Mouse (Mus musculus) limb, embryonic 15.5 days (tissue): ENCODE results near the gene Rps15. TPM values are rescaled to one million over a fixed set of nuclear protein-coding genes. Genes with fewer than 3 reads are reported as not detected.
"Not testable (repeated sequence)": the region's sequence is repeated elsewhere in the genome, so short reads cannot be mapped to it uniquely, and the experiment has no call there.

Experiments
- ATAC-seq: fragments of 200-750 bp; cut with Nextera tagmentation; 2 replicates; pipeline ENCODE4 v1.8.0; 2017; ENCODE audit warnings: low read depth, moderate TSS enrichment; ENCODE audit not compliant: insufficient number of reproducible peaks, low FRiP score, low TSS enrichment
- H3K27ac ChIP-seq: fragments of 300-500 bp; sonication (generic); 2 replicates; pipeline ENCODE4 v1.5.1; 2015; ENCODE audit warnings: moderate library complexity, mild to moderate bottlenecking, inconsistent platforms
- H3K27me3 ChIP-seq: fragments of 300-500 bp; sonication (generic); 2 replicates; pipeline ENCODE4 v1.6.1; 2015; ENCODE audit warnings: inconsistent platforms
- H3K36me3 ChIP-seq: fragments of 300-500 bp; sonication (generic); 2 replicates; pipeline ENCODE4 v1.6.1; 2015; ENCODE audit warnings: inconsistent platforms
- H3K4me1 ChIP-seq: fragments of 300-500 bp; sonication (generic); 2 replicates; pipeline ENCODE4 v1.6.1; 2015; ENCODE audit warnings: inconsistent platforms
- H3K4me2 ChIP-seq: fragments of 300-500 bp; sonication (generic); 2 replicates; pipeline ENCODE4 v1.6.1; 2015; ENCODE audit warnings: mild to moderate bottlenecking, inconsistent platforms
- H3K4me3 ChIP-seq: fragments of 300-500 bp; sonication (generic); 2 replicates; pipeline ENCODE4 v1.5.1; 2015; ENCODE audit warnings: mild to moderate bottlenecking, inconsistent platforms
- H3K9ac ChIP-seq: fragments of 300-500 bp; sonication (generic); 2 replicates; pipeline ENCODE4 v1.6.1; 2015; ENCODE audit warnings: inconsistent platforms
- H3K9me3 ChIP-seq: fragments of 300-500 bp; sonication (generic); 2 replicates; pipeline ENCODE4 v1.6.1; 2016; ENCODE audit warnings: inconsistent platforms
- WGBS: fragments of 180-500 bp; shearing (Covaris S2); methylation state at CpG from one replicate; pipeline ENCODE4 v1.1.7; 2015; 5-methylcytosine and 5-hydroxymethylcytosine counted together
- polyA plus RNA-seq: library from polyadenylated mRNA; unstranded; fragments of >200 nt; fragmentation: Nextera tagmentation; extraction: Ambion mirVana; gene quantifications from 2 replicates; pipeline ENCODE4 v1.2.1, GENCODE M21; 2015

The Rps15 gene
- 842 and 925 TPM in 2 replicates for polyA plus RNA-seq

- under 1% methylated on average over 72 of the region's 72 CpGs for WGBS
- ATAC-seq: peak; percentile 84
Measured at GRCm38 (mm10) chr10:80292251-80293146, at the start of gene Rps15. Gene Rps15 (plus strand): TSS chr10:80292453.

DNA sequence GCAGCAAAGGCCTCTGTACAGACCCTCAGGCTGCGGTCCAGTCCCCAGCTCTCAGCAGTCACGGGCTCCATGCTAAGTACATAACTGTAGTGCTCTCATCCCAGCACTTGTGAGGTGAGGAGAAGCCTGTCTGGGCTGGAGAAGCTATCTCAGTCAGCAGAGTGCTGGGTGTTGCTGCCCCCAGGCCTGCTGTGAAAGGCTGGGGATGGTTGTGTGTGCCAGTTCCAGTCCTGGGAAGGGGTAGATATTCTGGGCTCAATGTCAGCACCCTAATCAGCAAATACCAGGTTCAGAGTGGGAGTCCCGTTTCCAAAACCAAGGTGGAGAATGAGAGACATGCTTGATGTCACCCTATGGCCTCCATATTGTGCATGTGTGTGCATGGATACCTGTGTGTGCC lies 49.6 kb upstream of the Rps15 start:
- Histone ChIP-seq H3K27me3 (no peaks in the 10 kb centered on the region), H3K4me1 (peaks cover 10% of the 10 kb centered on the region), H3K4me2 (no peak overlapping the region), H3K36me3 (peaks cover 71% of the 10 kb centered on the region), H3K9ac (no peak overlapping the region), H3K4me3 (no peak overlapping the region), H3K27ac (no peak overlapping the region), H3K9me3 (no peaks in the 10 kb centered on the region)
- WGBS: 93% methylated on average over 3 of the region's 3 CpGs
- ATAC-seq: no peak

More at GRCm38 (mm10) chr10:80292251-80293146, at the start of gene Rps15:
- peaks cover 37% of the 10 kb centered on the region for H3K36me3 ChIP-seq
- H3K27me3 ChIP-seq: peaks cover 9% of the 10 kb centered on the region
- H3K9ac ChIP-seq: peak within 1 kb of the TSS; percentile 92
- H3K4me1 ChIP-seq: peaks cover 42% of the 10 kb centered on the region
- H3K27ac ChIP-seq: peak within 1 kb of the TSS; percentile 96
- H3K4me2 ChIP-seq: peak within 1 kb of the TSS; percentile 75
- peak within 1 kb of the TSS; percentile 68 for H3K4me3 ChIP-seq
- H3K9me3 ChIP-seq: no peaks in the 10 kb centered on the region

- Histone ChIP-seq H3K9me3 (no peaks in the 10 kb centered on the region), H3K36me3 (peaks cover 48% of the 10 kb centered on the region), H3K9ac (no peak overlapping the region), H3K4me1 (peaks cover 16% of the 10 kb centered on the region), H3K4me3 (no peak overlapping the region), H3K4me2 (no peak overlapping the region), H3K27ac (no peak overlapping the region), H3K27me3 (no peaks in the 10 kb centered on the region)
- 27% methylated on average over 5 of the region's 5 CpGs for WGBS
- ATAC-seq: no peak
Measured at GRCm38 (mm10) chr10:80244791-80245399, 47.4 kb upstream of the Rps15 start.

DNA sequence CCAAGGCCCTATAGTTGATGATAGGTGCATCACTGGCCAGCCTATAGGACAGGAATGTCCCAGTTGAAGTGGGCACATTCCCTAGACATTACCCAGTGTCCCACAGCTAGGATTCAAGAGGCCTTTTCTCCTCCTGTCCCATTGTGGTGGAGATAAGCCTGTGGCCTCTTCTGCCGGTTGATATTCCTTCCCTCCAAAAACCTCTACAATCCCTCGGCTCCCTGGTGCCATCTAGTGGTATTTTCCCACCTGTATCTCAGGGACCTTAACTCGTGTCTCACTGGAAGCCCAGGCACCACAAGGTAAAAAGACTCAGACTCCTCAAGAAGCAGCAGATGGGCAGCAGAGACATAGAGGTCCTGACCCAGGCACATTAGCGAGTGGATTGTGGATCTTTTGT lies 46.7 kb upstream of the Rps15 start:
- Histone ChIP-seq H3K4me1 (peaks cover 23% of the 10 kb centered on the region), H3K9ac (no peak overlapping the region), H3K27ac (no peak overlapping the region)

DNA sequence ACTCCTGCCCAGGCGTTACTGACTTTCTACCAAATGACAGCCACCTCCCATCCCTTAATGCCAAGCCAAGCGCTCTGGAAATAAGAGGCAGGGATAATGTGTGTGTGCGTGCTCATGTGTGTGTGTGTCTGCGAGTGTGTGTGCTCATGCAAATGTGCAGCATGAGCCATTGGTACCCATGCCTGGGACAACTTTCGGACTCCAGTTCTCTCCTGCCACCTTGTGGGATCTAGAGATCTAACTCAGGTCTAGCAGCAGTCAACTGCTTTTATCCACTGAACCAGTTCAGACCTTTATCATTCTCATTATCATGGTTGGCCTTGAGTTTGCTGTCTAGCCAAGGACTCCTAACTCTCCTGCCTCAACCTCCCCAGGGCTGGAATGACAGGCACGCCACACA lies 44.4 kb upstream of the Rps15 start:
- Histone ChIP-seq H3K9me3 (no peaks in the 10 kb centered on the region), H3K27me3 (no peaks in the 10 kb centered on the region), H3K4me3 (no peak overlapping the region), H3K9ac (no peak overlapping the region), H3K4me1 (peaks cover 28% of the 10 kb centered on the region), H3K4me2 (no peak overlapping the region), H3K36me3 (peaks cover 24% of the 10 kb centered on the region), H3K27ac (no peak overlapping the region)
- WGBS: 52% methylated on average over 6 of the region's 6 CpGs
- no peak for ATAC-seq

More for the DNA sequence above, 46.7 kb upstream of the Rps15 start:
- Histone ChIP-seq H3K36me3 (peaks cover 41% of the 10 kb centered on the region), H3K4me2 (no peak overlapping the region), H3K27me3 (no peaks in the 10 kb centered on the region), H3K9me3 (no peaks in the 10 kb centered on the region), H3K4me3 (no peak overlapping the region)
- ATAC-seq: no peak
- WGBS: 6% methylated on average over 4 of the region's 4 CpGs

GRCm38 (mm10) chr10:80248437-80248836 lies 43.8 kb upstream of the Rps15 start:
- Histone ChIP-seq H3K4me1 (peaks cover 28% of the 10 kb centered on the region), H3K4me3 (peak overlapping the region; percentile 64), H3K4me2 (peak overlapping the region; percentile 73), H3K36me3 (peaks cover 23% of the 10 kb centered on the region)
- ATAC-seq, H3K27ac ChIP-seq, H3K9ac ChIP-seq, H3K9me3 ChIP-seq, H3K27me3 ChIP-seq: not testable (repeated sequence)
- 45% methylated on average over 3 of the region's 3 CpGs for WGBS

- Histone ChIP-seq H3K4me1 (peaks cover 28% of the 10 kb centered on the region), H3K36me3 (peaks cover 23% of the 10 kb centered on the region), H3K9me3 (no peaks in the 10 kb centered on the region), H3K27ac (peak within 1 kb of the TSS; percentile 89), H3K27me3 (no peaks in the 10 kb centered on the region), H3K9ac (peak within 1 kb of the TSS; percentile 60), H3K4me3 (peak within 1 kb of the TSS; percentile 64), H3K4me2 (peak within 1 kb of the TSS; percentile 73)
- WGBS: under 1% methylated on average over 53 of the region's 53 CpGs
- ATAC-seq: peak; percentile 87
Measured at GRCm38 (mm10) chr10:80248971-80249640, 43.1 kb upstream of the Rps15 start, which contains the start of gene Ndufs7. Gene Ndufs7 (plus strand): TSS chr10:80249121.

- peak overlapping the region; percentile 60 for H3K9ac ChIP-seq
- peak overlapping the region; percentile 64 for H3K4me3 ChIP-seq
- H3K4me2 ChIP-seq: peak overlapping the region; percentile 73
- H3K36me3 ChIP-seq: peaks cover 26% of the 10 kb centered on the region
- ATAC-seq: no peak
- peak overlapping the region; percentile 89; the same call in 1 of the 2 replicates for H3K27ac ChIP-seq
- H3K9me3 ChIP-seq: no peaks in the 10 kb centered on the region
- no peaks in the 10 kb centered on the region for H3K27me3 ChIP-seq
- 38% methylated on average over 2 of the region's 2 CpGs for WGBS
- peaks cover 28% of the 10 kb centered on the region for H3K4me1 ChIP-seq
Measured at GRCm38 (mm10) chr10:80250059-80250458, 42.2 kb upstream of the Rps15 start.

DNA sequence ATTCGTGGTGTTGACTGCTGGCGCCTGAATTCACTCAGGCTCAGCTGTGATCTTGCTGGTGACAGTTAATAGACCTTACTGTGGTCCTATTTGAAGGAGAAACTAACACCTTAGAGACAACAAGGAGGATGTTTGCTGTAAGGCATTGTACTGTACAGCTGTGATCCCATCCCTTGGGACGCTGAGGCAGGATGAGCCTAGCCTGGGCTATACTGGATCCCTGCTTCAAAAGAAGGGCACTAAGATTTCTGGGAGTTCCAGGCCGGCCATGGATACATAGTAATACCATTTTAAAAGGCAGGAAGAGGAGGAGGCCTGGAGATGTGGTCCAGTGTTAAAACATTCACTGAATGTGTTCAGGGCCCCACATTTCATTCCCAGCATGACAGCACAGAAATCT lies 41.7 kb upstream of the Rps15 start:
- ATAC-seq: no peak
- H3K4me2 ChIP-seq: peak overlapping the region; percentile 73; the same call in 1 of the 2 replicates

GRCm38 (mm10) chr10:80252011-80252410 lies 40.2 kb upstream of the Rps15 start:
- Histone ChIP-seq H3K27ac (no peak overlapping the region), H3K27me3 (no peaks in the 10 kb centered on the region), H3K4me1 (peaks cover 20% of the 10 kb centered on the region), H3K9ac (no peak overlapping the region), H3K4me3 (no peak overlapping the region), H3K4me2 (no peak overlapping the region), H3K9me3 (no peaks in the 10 kb centered on the region), H3K36me3 (peaks cover 45% of the 10 kb centered on the region)
- no peak for ATAC-seq

More for the DNA sequence above, 41.7 kb upstream of the Rps15 start:
- peaks cover 22% of the 10 kb centered on the region for H3K4me1 ChIP-seq
- H3K9me3 ChIP-seq: no peaks in the 10 kb centered on the region
- H3K27ac ChIP-seq: no peak overlapping the region
- no peaks in the 10 kb centered on the region for H3K27me3 ChIP-seq
- H3K9ac ChIP-seq: no peak overlapping the region
- peaks cover 31% of the 10 kb centered on the region for H3K36me3 ChIP-seq
- WGBS: 85% methylated on average over 4 of the region's 4 CpGs
- peak overlapping the region; percentile 64 for H3K4me3 ChIP-seq

GRCm38 (mm10) chr10:80252493-80253274 lies 39.6 kb upstream of the Rps15 start:
- Histone ChIP-seq H3K9ac (no peak overlapping the region), H3K4me2 (no peak overlapping the region), H3K9me3 (no peaks in the 10 kb centered on the region), H3K36me3 (peaks cover 50% of the 10 kb centered on the region), H3K27ac (no peak overlapping the region), H3K4me3 (no peak overlapping the region), H3K4me1 (peaks cover 19% of the 10 kb centered on the region), H3K27me3 (no peaks in the 10 kb centered on the region)
- WGBS: 92% methylated on average over 11 of the region's 11 CpGs
- ATAC-seq: no peak
